Mouse (Mus musculus): ENCODE data around the gene Rnf149. TPM values are rescaled to one million over a fixed set of nuclear protein-coding genes. Genes with fewer than 3 reads are reported as not detected.

Gene Rnf149
- total RNA-seq, 2 experiments from 2014 or later, result 48.3 to 51.5 TPM

GRCm38 (mm10) chr1:39575778-39576375 is 1.3 kb downstream of the Rnf149 start:
- DNase-seq, result peak in 1 of 2 experiments; percentile 5

GRCm38 (mm10) chr1:39573890-39574289 is 3.3 kb downstream of the Rnf149 start:
- DNase-seq, result no peak

- DNase-seq, result no peak
Measured at GRCm38 (mm10) chr1:39571653-39572052, 5.6 kb downstream of the Rnf149 start.

GRCm38 (mm10) chr1:39568079-39568478 is 9.1 kb downstream of the Rnf149 start:
- DNase-seq, result no peak

- no peak for DNase-seq
Measured at GRCm38 (mm10) chr1:39564603-39565002, 12.6 kb downstream of the Rnf149 start.

- DNase-seq, result no peak
Measured at GRCm38 (mm10) chr1:39563161-39563560, 14.0 kb downstream of the Rnf149 start.

- DNase-seq, result no peak
Measured at GRCm38 (mm10) chr1:39561920-39562319, 15.3 kb downstream of the Rnf149 start.

GRCm38 (mm10) chr1:39559009-39559408 is 18.2 kb downstream of the Rnf149 start:
- no peak for DNase-seq

GRCm38 (mm10) chr1:39555556-39556415 is 21.4 kb downstream of the Rnf149 start:
- no peak for DNase-seq

GRCm38 (mm10) chr1:39549831-39550230 is 27.4 kb downstream of the Rnf149 start:
- DNase-seq, result no peak

- DNase-seq, result no peak
Measured at GRCm38 (mm10) chr1:39547238-39547637, 30.0 kb downstream of the Rnf149 start.

GRCm38 (mm10) chr1:39546160-39546866 is 30.9 kb downstream of the Rnf149 start:
- DNase-seq, result no peak

GRCm38 (mm10) chr1:39545589-39545988 is 31.6 kb downstream of the Rnf149 start:
- no peak for DNase-seq

GRCm38 (mm10) chr1:39540592-39540991 is 36.6 kb downstream of the Rnf149 start:
- no peak for DNase-seq

- DNase-seq, result peak; percentile 10 to 48
Measured at GRCm38 (mm10) chr1:39537631-39538380, 39.4 kb downstream of the Rnf149 start.

- no peak for DNase-seq
Measured at GRCm38 (mm10) chr1:39536701-39537100, 40.5 kb downstream of the Rnf149 start.

- DNase-seq, result peak; percentile 98
Measured at GRCm38 (mm10) chr1:39535515-39536311, 41.5 kb downstream of the Rnf149 start.

GRCm38 (mm10) chr1:39534831-39535230 is 42.4 kb downstream of the Rnf149 start, which contains the start of gene Cnot11:
TSS of gene Cnot11 (plus strand) at chr1:39534992.
- no peak for DNase-seq

GRCm38 (mm10) chr1:39533917-39534316 is 43.3 kb downstream of the Rnf149 start:
- DNase-seq, result no peak

- DNase-seq, result no peak
Measured at GRCm38 (mm10) chr1:39531036-39531435, 46.2 kb downstream of the Rnf149 start.
